Mouse (Mus musculus): ENCODE measurements around the gene Zbtb1. TPM values are rescaled to one million over a fixed set of nuclear protein-coding genes. Genes with fewer than 3 reads are reported as not detected.

The Zbtb1 gene
- total and polyA plus RNA-seq, 2 experiments = 0.70 to 2.2 TPM

DNA sequence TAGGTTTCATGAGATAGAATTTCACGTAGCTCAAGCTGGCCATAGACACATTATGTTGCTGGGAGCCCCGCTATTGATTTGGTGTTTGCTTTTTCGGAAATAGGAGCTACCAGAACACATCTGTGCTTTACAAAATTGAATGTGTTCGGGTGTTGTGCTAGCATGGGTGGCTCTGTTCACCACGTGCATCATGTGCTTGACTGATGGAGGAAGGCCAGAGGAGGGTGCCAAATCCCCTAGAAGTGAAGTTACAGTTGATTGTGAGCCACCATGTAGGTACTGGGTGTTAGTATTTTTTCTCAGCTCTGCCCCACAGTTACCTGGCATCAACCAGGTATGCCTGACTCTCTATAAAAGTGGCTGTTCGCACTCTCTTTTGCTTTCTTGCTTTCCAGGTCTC is 74.8 kb downstream of the Zbtb1 start:
- Histone ChIP-seq H3K79me2 (ENCODE audit: control insufficient read depth, insufficient read depth, low read length) (no peaks in the 10 kb centered on the region), H3K4me3 (ENCODE audit: insufficient read depth, low read depth, low read length) (no peak overlapping the region), H3K27me3 (ENCODE audit: control insufficient read depth, insufficient read depth, low read length) (no peaks in the 10 kb centered on the region), H3K36me3 (ENCODE audit: control insufficient read depth, insufficient read depth, low read length) (no peaks in the 10 kb centered on the region), H3K27ac (replicated peaks; ENCODE audit: insufficient read depth, low read depth, low read length) (no peak overlapping the region), H3K4me1 (ENCODE audit: control insufficient read depth, insufficient read depth, low read length) (no peaks in the 10 kb centered on the region), H3K9ac (ENCODE audit: low read depth, low read length) (no peak overlapping the region)
- DNase-seq (ENCODE audit: extremely low read depth, low read depth, low spot score) = peak; percentile 5
- WGBS = 75% methylated on average over 6 of the region's 6 CpGs
- TF ChIP-seq CTCF (IDR thresholded peaks at IDR 0.05; ENCODE audit: low read depth, low read length) = no peak
- no peak for TF ChIP-seq POLR2A (IDR thresholded peaks at IDR 0.05; ENCODE audit: extremely low read depth, insufficient read depth, low read length)

DNA sequence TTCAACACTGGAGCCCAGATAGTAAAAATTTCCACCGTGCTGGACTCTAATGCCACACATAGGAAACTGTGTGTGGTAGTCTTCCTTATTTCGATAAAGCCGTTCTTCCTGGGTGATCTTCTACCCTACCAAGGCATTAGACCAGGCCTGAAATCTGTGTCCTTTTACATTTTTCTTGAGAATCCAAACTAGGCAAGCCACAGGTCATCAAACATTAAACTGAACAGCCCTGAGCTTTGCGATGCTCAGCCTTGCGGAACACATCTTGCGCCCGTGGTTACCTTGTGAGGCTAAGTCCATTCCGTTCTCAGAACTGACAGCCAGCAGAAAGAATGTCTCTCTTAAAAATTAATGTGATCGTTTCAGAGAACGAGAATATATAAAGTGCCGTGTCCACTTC is 76.1 kb downstream of the Zbtb1 start:
- no peak for DNase-seq (ENCODE audit: extremely low read depth, low read depth, low spot score)
- Histone ChIP-seq H3K4me1 (ENCODE audit: control insufficient read depth, insufficient read depth, low read length) (no peaks in the 10 kb centered on the region), H3K4me3 (ENCODE audit: insufficient read depth, low read depth, low read length) (no peak overlapping the region), H3K9ac (ENCODE audit: low read depth, low read length) (no peak overlapping the region), H3K27me3 (ENCODE audit: control insufficient read depth, insufficient read depth, low read length) (no peaks in the 10 kb centered on the region), H3K79me2 (ENCODE audit: control insufficient read depth, insufficient read depth, low read length) (no peaks in the 10 kb centered on the region), H3K36me3 (ENCODE audit: control insufficient read depth, insufficient read depth, low read length) (no peaks in the 10 kb centered on the region), H3K27ac (replicated peaks; ENCODE audit: insufficient read depth, low read depth, low read length) (no peak overlapping the region)
- TF ChIP-seq POLR2A (IDR thresholded peaks at IDR 0.05; ENCODE audit: extremely low read depth, insufficient read depth, low read length) = no peak
- no peak for TF ChIP-seq CTCF (IDR thresholded peaks at IDR 0.05; ENCODE audit: low read depth, low read length)
- WGBS = 45% methylated on average over 11 of the region's 11 CpGs

Other genes with a start within 250 kb of the Zbtb1 start
- gene Esr2, start 193.0 kb upstream of the Zbtb1 start, total RNA-seq (2014; rRNA removed) = not detected in 2 replicates
- gene Esr2, start 193.0 kb upstream of the Zbtb1 start, polyA plus RNA-seq (2012; rRNA removed) = not detected in 2 replicates
- gene Tex21, start 123.5 kb upstream of the Zbtb1 start, total RNA-seq (2014; rRNA removed) = not detected in 2 replicates
- not detected in 2 replicates for gene Tex21, start 123.5 kb upstream of the Zbtb1 start, polyA plus RNA-seq (2012; rRNA removed)
- gene Mthfd1, start 115.0 kb upstream of the Zbtb1 start, total RNA-seq (2014; rRNA removed) = 188 and 211 TPM in 2 replicates
- 112 and 121 TPM in 2 replicates for gene Mthfd1, start 115.0 kb upstream of the Zbtb1 start, polyA plus RNA-seq (2012; rRNA removed)
- gene Akap5, start 45.4 kb upstream of the Zbtb1 start, total RNA-seq (2014; rRNA removed) = 1.1 and 1.2 TPM in 2 replicates
- 0.12 and 0.17 TPM in 2 replicates for gene Akap5, start 45.4 kb upstream of the Zbtb1 start, polyA plus RNA-seq (2012; rRNA removed)
- 1.0 and 1.6 TPM in 2 replicates for gene Zbtb25, start 664 bp upstream of the Zbtb1 start, total RNA-seq (2014; rRNA removed)
- 1.7 and 2.3 TPM in 2 replicates for gene Zbtb25, start 664 bp upstream of the Zbtb1 start, polyA plus RNA-seq (2012; rRNA removed)
- 3.3 and 3.8 TPM in 2 replicates for gene Hspa2, start 33.9 kb downstream of the Zbtb1 start, total RNA-seq (2014; rRNA removed)
- 1.4 and 2.2 TPM in 2 replicates for gene Hspa2, start 33.9 kb downstream of the Zbtb1 start, polyA plus RNA-seq (2012; rRNA removed)
- gene Ppp1r36, start 47.3 kb downstream of the Zbtb1 start, total RNA-seq (2014; rRNA removed) = under 0.01 TPM in 1 of 2 replicates, not detected in the other
- gene Ppp1r36, start 47.3 kb downstream of the Zbtb1 start, polyA plus RNA-seq (2012; rRNA removed) = not detected in 2 replicates
- gene Plekhg3, start 160.6 kb downstream of the Zbtb1 start, total RNA-seq (2014; rRNA removed) = 16.5 and 27.0 TPM in 2 replicates
- gene Plekhg3, start 160.6 kb downstream of the Zbtb1 start, polyA plus RNA-seq (2012; rRNA removed) = 12.5 and 17.1 TPM in 2 replicates

Measured in liver, adult 2 months (tissue).